Mouse (Mus musculus): ENCODE measurements around the gene Myl6b.

- TF ChIP-seq CTCF (IDR thresholded peaks at IDR 0.05; ENCODE audit: borderline replicate concordance, extremely low read depth, insufficient read depth, insufficient read length) (no peak), POLR2A (IDR thresholded peaks at IDR 0.05; ENCODE audit: borderline replicate concordance, extremely low read depth, insufficient read depth, insufficient read length, poor library complexity, severe bottlenecking) (no peak)
These were observed 45.7 kb upstream of the Myl6b start for GRCm38 (mm10) chr10:128544151-128544657.
